Mouse (Mus musculus) stomach, embryonic 14.5 days (tissue): Measurements from ENCODE around the gene Cpeb2. TPM values are rescaled to one million over a fixed set of nuclear protein-coding genes. Genes with fewer than 3 reads are reported as not detected.

ENCODE experiments used
- ATAC-seq: fragments of 200-750 bp; cut with Nextera tagmentation; 2 replicates; pipeline ENCODE4 v1.8.0; 2017; ENCODE audit warnings: low read depth, moderate TSS enrichment; ENCODE audit not compliant: insufficient number of reproducible peaks, insufficient read depth, low FRiP score
- H3K27ac ChIP-seq: fragments of 300-500 bp; sonication (generic); 2 replicates; pipeline ENCODE4 v1.5.1; 2014; ENCODE audit warnings: mild to moderate bottlenecking, low read length, moderate library complexity, mixed read lengths
- H3K27me3 ChIP-seq: fragments of 300-500 bp; sonication (generic); 2 replicates; pipeline ENCODE4 v1.6.1; 2014; ENCODE audit warnings: low read length, control low read depth, mixed read lengths; ENCODE audit not compliant: control insufficient read depth, insufficient read depth
- H3K36me3 ChIP-seq: fragments of 300-500 bp; sonication (generic); 2 replicates; pipeline ENCODE4 v1.6.1; 2014; ENCODE audit warnings: mild to moderate bottlenecking, control low read depth, low read length, moderate library complexity, mixed read lengths; ENCODE audit not compliant: control insufficient read depth, insufficient read depth
- H3K4me1 ChIP-seq: fragments of 300-500 bp; sonication (generic); 2 replicates; pipeline ENCODE4 v1.6.1; 2014; ENCODE audit warnings: low read length, control low read depth, mixed read lengths; ENCODE audit not compliant: control insufficient read depth, insufficient read depth
- H3K4me2 ChIP-seq: fragments of 300-500 bp; sonication (generic); replicated peaks from 2 replicates; pipeline ENCODE4 v1.6.1; 2014; ENCODE audit warnings: low read depth, low read length, control low read depth
- H3K4me3 ChIP-seq: fragments of 300-500 bp; sonication (generic); 2 replicates; pipeline ENCODE4 v1.5.1; 2014; ENCODE audit warnings: low read depth, low read length, control low read depth
- H3K9ac ChIP-seq: fragments of 300-500 bp; sonication (generic); replicated peaks from 2 replicates; pipeline ENCODE4 v1.6.1; 2014; ENCODE audit warnings: low read depth, mild to moderate bottlenecking, control low read depth, low read length, moderate library complexity, mixed read lengths
- H3K9me3 ChIP-seq: fragments of 300-500 bp; sonication (generic); 2 replicates; pipeline ENCODE4 v1.6.1; 2016; ENCODE audit warnings: low read depth, low read length, control low read depth; ENCODE audit not compliant: control insufficient read depth
- WGBS: fragments of 180-500 bp; shearing (Covaris S2); extraction: QIAGEN DNeasy Blood & Tissue Kit; methylation state at CpG from one replicate; pipeline ENCODE4 v1.1.7; 2014; 5-methylcytosine and 5-hydroxymethylcytosine counted together
- polyA plus RNA-seq: library from polyadenylated mRNA; unstranded; fragments of >200 nt; fragmentation: Nextera tagmentation; extraction: Ambion mirVana; gene quantifications from 2 replicates; pipeline ENCODE4 v1.2.1, GENCODE M21; 2014

The Cpeb2 gene
- polyA plus RNA-seq, 1 experiment from 2014 or later, result 3.2 TPM

DNA sequence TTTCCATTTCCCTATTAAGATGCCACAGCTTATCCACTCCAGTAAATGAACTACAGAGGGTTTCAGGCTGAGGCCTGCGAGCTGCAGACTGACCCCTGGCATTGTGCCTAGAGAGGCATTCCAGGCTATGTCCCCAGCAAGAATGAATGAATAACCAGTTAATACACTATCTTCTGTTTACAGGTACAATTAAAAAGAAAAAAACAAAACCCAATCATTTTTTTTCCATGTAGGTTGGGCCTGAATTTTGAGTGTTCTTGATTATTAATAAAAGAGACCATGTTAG lies 14.2 kb upstream of the Cpeb2 start:
- H3K4me1 ChIP-seq, result no peaks in the 10 kb centered on the region
- H3K9ac ChIP-seq, result no peak overlapping the region
- H3K27ac ChIP-seq, result no peak overlapping the region; the same call in 1 of the 2 replicates
- H3K36me3 ChIP-seq, result no peaks in the 10 kb centered on the region
- no peak overlapping the region for H3K4me2 ChIP-seq
- H3K4me3 ChIP-seq, result no peak overlapping the region
- WGBS, result 29% methylated on average over 1 of the region's 1 CpGs
- no peak for ATAC-seq
- H3K27me3 ChIP-seq, result no peaks in the 10 kb centered on the region
- H3K9me3 ChIP-seq, result no peaks in the 10 kb centered on the region

DNA sequence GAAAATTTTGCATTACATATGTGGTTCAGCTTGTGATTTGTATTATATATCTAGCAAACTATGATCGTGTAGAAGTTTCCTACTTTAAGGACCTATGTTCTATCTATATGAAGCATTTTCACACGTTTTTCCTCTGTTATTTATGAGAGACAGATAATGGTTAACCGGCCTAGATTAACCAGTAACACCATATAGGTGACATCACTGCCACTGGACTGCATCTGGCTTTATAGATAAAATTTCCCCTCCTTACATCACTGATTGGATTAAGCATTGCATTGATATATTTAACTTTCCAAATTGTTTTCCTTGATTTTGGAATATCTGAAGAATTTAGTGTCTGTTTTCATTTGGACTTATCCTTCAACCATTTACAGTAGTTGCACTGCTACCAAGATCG lies 9.6 kb upstream of the Cpeb2 start:
- H3K4me3 ChIP-seq, result no peak overlapping the region
- H3K9me3 ChIP-seq, result no peaks in the 10 kb centered on the region
- H3K4me1 ChIP-seq, result no peaks in the 10 kb centered on the region
- no peak overlapping the region for H3K9ac ChIP-seq
- no peak for ATAC-seq
- H3K36me3 ChIP-seq, result no peaks in the 10 kb centered on the region
- H3K4me2 ChIP-seq, result no peak overlapping the region
- 75% methylated on average over 4 of the region's 4 CpGs for WGBS
- no peak overlapping the region for H3K27ac ChIP-seq
- H3K27me3 ChIP-seq, result no peaks in the 10 kb centered on the region

GRCm38 (mm10) chr5:43224245-43224644 lies 8.7 kb upstream of the Cpeb2 start:
- H3K27me3 ChIP-seq, result no peaks in the 10 kb centered on the region
- no peaks in the 10 kb centered on the region for H3K36me3 ChIP-seq
- no peak overlapping the region for H3K4me3 ChIP-seq
- no peaks in the 10 kb centered on the region for H3K4me1 ChIP-seq
- no peaks in the 10 kb centered on the region for H3K9me3 ChIP-seq
- H3K9ac ChIP-seq, result no peak overlapping the region
- 66% methylated on average over 3 of the region's 3 CpGs for WGBS
- H3K27ac ChIP-seq, result no peak overlapping the region
- H3K4me2 ChIP-seq, result no peak overlapping the region
- ATAC-seq, result no peak

GRCm38 (mm10) chr5:43226160-43226559 lies 6.8 kb upstream of the Cpeb2 start:
- H3K9ac ChIP-seq, result no peak overlapping the region
- H3K4me2 ChIP-seq, result no peak overlapping the region
- H3K27ac ChIP-seq, result no peak overlapping the region
- H3K9me3 ChIP-seq, result no peaks in the 10 kb centered on the region
- H3K4me3 ChIP-seq, result no peak overlapping the region
- no peaks in the 10 kb centered on the region for H3K4me1 ChIP-seq
- ATAC-seq, result no peak
- H3K36me3 ChIP-seq, result no peaks in the 10 kb centered on the region
- H3K27me3 ChIP-seq, result no peaks in the 10 kb centered on the region

DNA sequence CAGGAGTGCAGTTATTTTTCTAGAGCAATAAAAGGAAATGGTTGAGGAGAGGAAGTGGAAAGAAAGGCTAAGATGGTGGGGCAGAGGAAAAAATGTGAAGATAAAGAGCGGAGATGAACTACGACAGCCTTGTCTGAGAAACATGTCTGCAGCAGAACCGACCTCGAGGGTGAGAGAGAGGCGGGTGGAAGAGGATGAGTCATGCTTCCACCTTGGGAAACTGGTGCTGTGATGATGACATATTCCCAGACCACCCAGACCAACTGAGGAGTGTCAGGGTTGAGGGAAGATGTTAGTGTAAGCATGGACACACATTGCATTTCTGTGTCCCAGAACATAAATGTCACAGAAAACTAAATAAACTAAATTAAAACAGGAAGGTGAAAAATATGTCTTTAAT lies 5.4 kb upstream of the Cpeb2 start:
- H3K9ac ChIP-seq, result no peak overlapping the region
- no peak overlapping the region for H3K4me2 ChIP-seq
- no peak for ATAC-seq
- H3K4me1 ChIP-seq, result no peaks in the 10 kb centered on the region
- no peak overlapping the region for H3K4me3 ChIP-seq
- H3K9me3 ChIP-seq, result no peaks in the 10 kb centered on the region
- H3K27ac ChIP-seq, result no peak overlapping the region
- no peaks in the 10 kb centered on the region for H3K36me3 ChIP-seq
- 56% methylated on average over 5 of the region's 5 CpGs for WGBS
- no peaks in the 10 kb centered on the region for H3K27me3 ChIP-seq

DNA sequence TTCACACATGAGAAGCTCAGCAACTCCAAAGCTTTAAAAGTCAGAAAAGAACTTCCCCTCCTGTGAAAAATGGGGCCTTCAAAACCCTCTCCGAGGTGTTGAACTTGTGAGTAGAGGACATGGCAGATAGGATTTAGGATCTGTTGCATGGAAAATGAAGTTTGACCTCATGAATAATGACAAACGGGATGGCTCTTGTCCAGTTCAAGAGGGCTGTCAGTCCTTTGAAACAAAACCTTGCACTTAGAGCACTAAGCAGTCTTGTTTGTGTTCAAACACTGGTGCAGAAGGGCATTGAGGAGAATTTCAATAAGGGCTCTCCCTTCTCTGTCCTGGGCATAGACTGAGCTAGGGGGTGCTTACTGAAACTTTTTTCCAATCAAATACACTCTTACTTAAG lies 1.9 kb upstream of the Cpeb2 start:
- Histone ChIP-seq H3K4me3 (no peak overlapping the region), H3K9ac (no peak overlapping the region), H3K27ac (no peak overlapping the region), H3K4me1 (0 out of 2 replicates have a peak, but pooled peaks cover 2% of the 10 kb centered on the region), H3K9me3 (no peaks in the 10 kb centered on the region), H3K27me3 (no peaks in the 10 kb centered on the region), H3K4me2 (no peak overlapping the region), H3K36me3 (no peaks in the 10 kb centered on the region)
- ATAC-seq, result no peak
- WGBS, result 54% methylated on average over 2 of the region's 2 CpGs

DNA sequence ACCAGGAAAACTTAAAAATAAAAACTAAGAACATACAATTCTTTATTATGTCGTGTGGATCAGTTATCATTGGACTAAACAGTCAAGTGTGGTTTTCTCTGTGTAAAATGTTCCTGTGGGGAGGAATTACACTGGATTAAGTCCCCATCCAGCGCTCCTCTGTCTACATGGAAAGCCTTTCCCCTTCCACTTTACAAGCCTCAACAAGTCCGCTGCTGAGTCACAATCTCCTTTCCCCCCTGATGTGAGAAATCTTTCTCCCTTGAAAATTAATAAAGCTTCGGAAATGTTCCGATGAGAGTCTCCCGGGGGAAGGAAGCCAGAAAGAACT lies 856 bp upstream of the Cpeb2 start:
- Histone ChIP-seq H3K36me3 (no peaks in the 10 kb centered on the region), H3K4me2 (peak overlapping the region; percentile 91), H3K4me3 (peak overlapping the region; percentile 84), H3K27me3 (no peaks in the 10 kb centered on the region), H3K4me1 (0 out of 2 replicates have a peak, but pooled peaks cover 2% of the 10 kb centered on the region), H3K9me3 (no peaks in the 10 kb centered on the region), H3K9ac (peak overlapping the region; percentile 90; the same call in 1 of the 2 replicates), H3K27ac (peak overlapping the region; percentile 95; the same call in 1 of the 2 replicates)
- 5% methylated on average over 6 of the region's 6 CpGs for WGBS
- ATAC-seq, result no peak

- H3K4me2 ChIP-seq, result peak overlapping the region; percentile 91
- ATAC-seq, result peak; percentile 62
- no peaks in the 10 kb centered on the region for H3K36me3 ChIP-seq
- H3K9ac ChIP-seq, result peak overlapping the region; percentile 90
- H3K9me3 ChIP-seq, result no peaks in the 10 kb centered on the region
- H3K27me3 ChIP-seq, result no peaks in the 10 kb centered on the region
- 0 out of 2 replicates have a peak, but pooled peaks cover 2% of the 10 kb centered on the region for H3K4me1 ChIP-seq
- peak overlapping the region; percentile 84 for H3K4me3 ChIP-seq
- peak overlapping the region; percentile 95 for H3K27ac ChIP-seq
- 0% methylated on average over 66 of the region's 101 CpGs for WGBS
Observed at GRCm38 (mm10) chr5:43233316-43234181, 579 bp downstream of the Cpeb2 start.
